Mouse (Mus musculus) yolk sac, embryonic 10.5 days (tissue): ENCODE results near the gene Mapkapk2.

ENCODE experiments used
- DNase-seq: peaks from one replicate; pipeline ENCODE4 v3.0.0-alpha.2; 2017; ENCODE audit warnings: low spot score

Gene Mapkapk2

GRCm38 (mm10) chr1:131020425-131021310 lies 77.0 kb downstream of the Mapkapk2 start:
- DNase-seq: no peak

GRCm38 (mm10) chr1:131019492-131020098 lies 78.0 kb downstream of the Mapkapk2 start, which contains the start of gene Il10:
Gene Il10 (plus strand): TSS chr1:131019845.
- no peak for DNase-seq

DNA sequence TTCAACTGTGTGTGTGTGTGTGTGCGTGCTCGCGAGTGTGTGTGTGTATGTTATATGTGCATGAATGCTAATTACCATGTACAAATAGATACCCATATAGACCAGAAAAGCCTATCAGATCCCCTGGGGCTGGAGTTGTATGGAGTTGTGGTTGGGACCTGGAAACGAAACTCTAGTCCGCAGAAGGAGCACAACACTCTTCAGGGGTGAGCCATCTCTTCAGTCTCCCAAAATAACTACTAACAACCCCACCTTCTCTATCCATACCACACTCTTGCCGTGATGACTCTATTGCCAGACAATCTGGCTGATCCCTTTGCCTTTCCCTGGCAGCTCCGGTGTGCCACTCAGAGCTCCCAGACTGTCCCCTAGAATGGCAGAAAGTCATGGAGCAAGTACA lies 81.7 kb downstream of the Mapkapk2 start:
- no peak for DNase-seq

GRCm38 (mm10) chr1:131015281-131015680 lies 82.3 kb downstream of the Mapkapk2 start:
- no peak for DNase-seq

GRCm38 (mm10) chr1:131013926-131014325 lies 83.7 kb downstream of the Mapkapk2 start:
- DNase-seq: no peak

- no peak for DNase-seq
These were observed 85.1 kb downstream of the Mapkapk2 start for GRCm38 (mm10) chr1:131012494-131012893.

DNA sequence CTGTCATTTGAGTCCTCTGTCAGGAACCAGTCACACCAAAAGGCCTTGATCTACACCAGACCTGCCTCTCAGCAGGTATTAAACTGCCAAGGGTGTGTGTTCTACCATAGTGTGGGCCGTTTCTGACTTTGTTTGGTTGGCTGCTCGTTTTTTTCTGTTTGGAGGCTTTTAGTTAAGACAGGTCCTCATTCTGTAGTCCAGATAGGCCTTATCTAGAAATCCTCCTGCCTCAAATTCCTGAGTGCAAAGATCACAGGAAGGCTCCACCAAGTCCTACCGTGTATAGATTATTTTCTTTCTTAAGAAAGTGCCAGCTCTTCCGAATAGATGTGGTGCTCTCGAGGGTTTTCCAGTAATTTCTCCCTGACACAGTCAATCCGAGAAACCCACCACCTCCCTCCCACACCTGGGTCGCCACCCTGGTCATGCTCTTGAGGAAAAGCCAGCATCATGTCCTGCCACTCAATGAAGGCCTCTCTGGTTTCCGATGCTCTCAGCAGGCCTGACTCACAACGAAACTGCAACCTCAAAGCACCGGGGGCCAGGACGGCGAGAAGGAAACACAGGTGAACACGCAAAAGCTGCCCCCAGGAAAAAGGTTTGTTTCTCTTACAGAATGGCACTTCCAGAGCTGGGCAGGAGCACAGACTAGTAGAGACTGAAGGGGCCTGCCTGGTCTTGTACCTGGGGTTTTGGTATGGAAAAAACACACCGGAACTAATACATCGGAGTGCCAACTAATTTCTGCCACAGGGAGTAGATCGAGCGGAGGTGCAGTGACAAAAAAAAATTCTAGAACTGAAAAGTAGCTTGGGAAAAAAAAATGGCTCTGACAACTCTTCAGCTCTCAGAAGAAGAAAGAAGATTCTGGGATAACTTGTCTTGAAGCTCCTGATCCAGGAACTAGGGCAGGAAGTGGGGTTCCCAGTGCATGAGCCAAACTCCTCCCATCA lies 87.1 kb downstream of the Mapkapk2 start:
- DNase-seq: peak; percentile 54

- no peak for DNase-seq
These were observed 91.6 kb downstream of the Mapkapk2 start for GRCm38 (mm10) chr1:131006069-131006468.
